Mouse (Mus musculus) lung, embryonic 16.5 days (tissue): ENCODE results near the gene Brs3. TPM values are rescaled to one million over a fixed set of nuclear protein-coding genes. Genes with fewer than 3 reads are reported as not detected.

Source experiments
- polyA plus RNA-seq: library from polyadenylated mRNA; unstranded; fragments of >200 nt; fragmentation: Nextera tagmentation; extraction: Ambion mirVana; gene quantifications from 2 replicates; pipeline ENCODE4 v1.2.1, GENCODE M21; 2015

The Brs3 gene
- polyA plus RNA-seq, 1 experiment from 2014 or later: not detected

Other genes starting within 250 kb of the Brs3 start
- gene Map7d3, start 220.7 kb upstream of the Brs3 start, polyA plus RNA-seq: 2.0 and 2.7 TPM in 2 replicates
- not detected in 2 replicates for gene Adgrg4, start 172.9 kb upstream of the Brs3 start, polyA plus RNA-seq
- gene Htatsf1, start 10.5 kb downstream of the Brs3 start, polyA plus RNA-seq: 63.9 and 68.3 TPM in 2 replicates
- gene Vgll1, start 45.0 kb downstream of the Brs3 start, polyA plus RNA-seq: 0.23 TPM in 1 of 2 replicates, not detected in the other
- not detected in 2 replicates for gene Cd40lg, start 169.1 kb downstream of the Brs3 start, polyA plus RNA-seq